Mouse (Mus musculus) stomach, postnatal 0 days (tissue): ENCODE measurements at regions not wholly inside any gene's neighbourhood (a gene's known extent, or its start where the extent isn't known, plus 50 kb on each side); places are given as distances from the start of the nearest gene placed in this dataset.

Source experiments
- ATAC-seq: fragments of 200-750 bp; cut with Nextera tagmentation; 2 replicates; pipeline ENCODE4 v1.8.0; 2017; ENCODE audit not compliant: low FRiP score, low TSS enrichment
- DNase-seq: peaks from one replicate; pipeline ENCODE4 v3.0.0-alpha.2; 2016; ENCODE audit warnings: low spot score
- H3K27ac ChIP-seq: fragments of 300-500 bp; sonication (generic); replicated peaks from 2 replicates; pipeline ENCODE4 v1.5.1; 2014; ENCODE audit warnings: mild to moderate bottlenecking, control low read depth
- H3K27me3 ChIP-seq: fragments of 300-500 bp; sonication (generic); 2 replicates; pipeline ENCODE4 v1.6.1; 2014; ENCODE audit warnings: low read length; ENCODE audit not compliant: control insufficient read depth, insufficient read depth
- H3K36me3 ChIP-seq: fragments of 300-500 bp; sonication (generic); 2 replicates; pipeline ENCODE4 v1.6.1; 2014; ENCODE audit warnings: low read length, mixed read lengths; ENCODE audit not compliant: control insufficient read depth, insufficient read depth
- H3K4me1 ChIP-seq: fragments of 300-500 bp; sonication (generic); replicated peaks from 2 replicates; pipeline ENCODE4 v1.6.1; 2014; ENCODE audit warnings: antibody characterized with exemption; ENCODE audit not compliant: control insufficient read depth, insufficient read depth
- H3K4me2 ChIP-seq: fragments of 300-500 bp; sonication (generic); replicated peaks from 2 replicates; pipeline ENCODE4 v1.6.1; 2014; ENCODE audit warnings: low read depth, mild to moderate bottlenecking, control low read depth, moderate library complexity
- H3K4me3 ChIP-seq: fragments of 300-500 bp; sonication (generic); 2 replicates; pipeline ENCODE4 v1.5.1; 2014; ENCODE audit warnings: low read depth, low read length, control low read depth
- H3K9ac ChIP-seq: fragments of 300-500 bp; sonication (generic); 2 replicates; pipeline ENCODE4 v1.6.1; 2014; ENCODE audit warnings: mild to moderate bottlenecking, low read length, control low read depth, mixed read lengths
- H3K9me3 ChIP-seq: fragments of 300-500 bp; sonication (generic); 2 replicates; pipeline ENCODE4 v1.6.1; 2016; ENCODE audit warnings: low read length; ENCODE audit not compliant: control insufficient read depth
- CTCF ChIP-seq: IDR thresholded peaks from 2 replicates; pipeline ENCODE4 v1.5.1; 2016; ENCODE audit warnings: antibody characterized with exemption, low read depth, mild to moderate bottlenecking, moderate library complexity
- EP300 ChIP-seq: optimal IDR thresholded peaks from 2 replicates; pipeline ENCODE3; 2016; ENCODE audit warnings: antibody characterized with exemption
- WGBS: fragments of 180-500 bp; shearing (Covaris S2); extraction: QIAGEN DNeasy Blood & Tissue Kit; methylation state at CpG from one replicate; pipeline ENCODE4 v1.1.7; 2014; 5-methylcytosine and 5-hydroxymethylcytosine counted together

- no peak overlapping the region for H3K27ac ChIP-seq
- WGBS, result 36% methylated on average over 4 of the region's 4 CpGs
Measured at GRCm38 (mm10) chr2:92750116-92750515, 150.6 kb downstream of the Chst1 start.

DNA sequence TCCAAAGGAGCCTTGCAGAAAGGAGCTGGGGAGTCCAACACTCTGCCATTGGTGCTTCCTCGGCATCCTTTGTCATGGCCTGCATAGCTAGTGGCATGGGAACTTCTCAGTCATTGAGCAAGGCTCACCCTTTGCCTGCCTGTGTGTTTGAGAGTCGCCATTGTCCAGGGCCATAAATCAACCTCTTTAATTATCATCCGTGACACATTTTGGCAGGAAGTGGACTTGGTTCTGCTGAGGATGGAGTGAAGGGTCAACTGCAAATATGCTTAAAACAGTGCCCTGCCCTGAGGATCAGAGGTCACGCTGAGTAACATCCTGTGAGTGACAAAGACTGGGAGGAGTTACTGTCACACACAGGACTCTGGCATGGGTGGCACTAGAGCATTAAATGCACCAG lies 151.2 kb downstream of the Chst1 start:
- Histone ChIP-seq H3K27ac (no peak overlapping the region), H3K9me3 (no peaks in the 10 kb centered on the region), H3K4me3 (no peak overlapping the region), H3K4me2 (no peak overlapping the region), H3K27me3 (no peaks in the 10 kb centered on the region), H3K36me3 (no peaks in the 10 kb centered on the region), H3K9ac (no peak overlapping the region), H3K4me1 (no peaks in the 10 kb centered on the region)
- DNase-seq (no peak), ATAC-seq (no peak)
- 27% methylated on average over 4 of the region's 4 CpGs for WGBS
- no peak for TF ChIP-seq EP300
- no peak for TF ChIP-seq CTCF

More at GRCm38 (mm10) chr2:92750116-92750515, 150.6 kb downstream of the Chst1 start:
- Histone ChIP-seq H3K4me2 (no peak overlapping the region), H3K9ac (no peak overlapping the region), H3K36me3 (no peaks in the 10 kb centered on the region), H3K4me1 (no peaks in the 10 kb centered on the region), H3K4me3 (no peak overlapping the region), H3K27me3 (no peaks in the 10 kb centered on the region), H3K9me3 (no peaks in the 10 kb centered on the region)
- ATAC-seq (no peak), DNase-seq (no peak)
- TF ChIP-seq CTCF (no peak), EP300 (no peak)

GRCm38 (mm10) chr2:92751256-92751655 lies 151.7 kb downstream of the Chst1 start:
- ATAC-seq (no peak), DNase-seq (no peak)
- Histone ChIP-seq H3K27me3 (no peaks in the 10 kb centered on the region), H3K4me1 (no peaks in the 10 kb centered on the region), H3K36me3 (no peaks in the 10 kb centered on the region), H3K27ac (no peak overlapping the region), H3K9ac (no peak overlapping the region), H3K4me3 (no peak overlapping the region), H3K9me3 (no peaks in the 10 kb centered on the region), H3K4me2 (no peak overlapping the region)
- TF ChIP-seq CTCF (no peak), EP300 (no peak)
- 30% methylated on average over 8 of the region's 8 CpGs for WGBS

GRCm38 (mm10) chr2:92752156-92752555 lies 152.6 kb downstream of the Chst1 start:
- TF ChIP-seq EP300 (no peak), CTCF (no peak)
- WGBS, result 80% methylated on average over 3 of the region's 3 CpGs
- Histone ChIP-seq H3K9me3 (no peaks in the 10 kb centered on the region), H3K9ac (no peak overlapping the region), H3K4me3 (no peak overlapping the region), H3K27ac (no peak overlapping the region), H3K4me1 (no peaks in the 10 kb centered on the region), H3K27me3 (no peaks in the 10 kb centered on the region), H3K4me2 (no peak overlapping the region), H3K36me3 (no peaks in the 10 kb centered on the region)
- DNase-seq (no peak), ATAC-seq (no peak)

GRCm38 (mm10) chr2:92752794-92753193 lies 153.3 kb downstream of the Chst1 start:
- DNase-seq, result no peak
- no peaks in the 10 kb centered on the region for H3K9me3 ChIP-seq
- ATAC-seq, result no peak
- H3K4me2 ChIP-seq, result no peak overlapping the region
- H3K27me3 ChIP-seq, result no peaks in the 10 kb centered on the region
- no peak for TF ChIP-seq EP300
- TF ChIP-seq CTCF, result no peak
- H3K9ac ChIP-seq, result no peak overlapping the region
- H3K36me3 ChIP-seq, result no peaks in the 10 kb centered on the region
- H3K4me3 ChIP-seq, result no peak overlapping the region
- no peak overlapping the region for H3K27ac ChIP-seq
- 81% methylated on average over 8 of the region's 8 CpGs for WGBS
- H3K4me1 ChIP-seq, result no peaks in the 10 kb centered on the region

DNA sequence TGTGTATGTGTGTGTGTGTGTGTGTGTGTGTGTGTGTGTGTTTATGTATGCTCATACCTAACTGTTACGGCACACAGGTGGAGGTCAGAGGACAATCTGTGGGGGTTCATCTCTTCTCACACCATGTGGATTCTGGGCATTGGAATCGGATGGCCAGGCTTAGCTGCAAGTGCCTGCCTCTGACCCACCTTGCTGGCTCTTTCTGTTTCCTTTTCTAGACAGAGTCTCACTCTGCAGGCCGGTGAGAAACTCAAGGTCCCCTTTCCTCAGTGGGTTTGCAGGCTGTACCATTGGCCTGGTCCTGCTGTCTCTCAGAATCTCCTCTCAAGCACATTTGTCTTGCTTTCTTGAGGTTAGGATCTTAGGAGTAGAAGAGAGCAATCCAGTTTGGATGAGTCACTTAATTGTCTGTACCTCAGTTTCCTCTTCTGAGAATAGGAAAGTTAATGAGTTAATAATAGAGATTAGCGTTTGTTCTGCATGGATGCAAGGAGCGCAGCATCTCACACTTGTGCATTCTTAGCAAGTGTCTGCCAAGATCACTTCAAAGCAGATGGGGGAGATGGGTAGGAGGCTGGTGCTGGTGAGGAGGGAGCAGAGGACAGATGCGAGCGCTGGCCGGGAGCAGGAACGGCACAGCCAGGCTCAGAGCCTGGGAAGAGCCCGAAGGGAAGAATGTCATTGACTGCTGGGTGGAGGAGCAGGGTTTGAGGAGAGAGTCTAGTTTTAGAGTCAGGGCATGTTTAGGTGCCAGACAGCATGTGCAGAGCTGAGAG lies 155.2 kb downstream of the Chst1 start:
- Histone ChIP-seq H3K9me3 (no peaks in the 10 kb centered on the region), H3K9ac (no peak overlapping the region), H3K4me3 (no peak overlapping the region), H3K27me3 (no peaks in the 10 kb centered on the region), H3K36me3 (no peaks in the 10 kb centered on the region), H3K4me2 (no peak overlapping the region), H3K27ac (no peak overlapping the region), H3K4me1 (no peaks in the 10 kb centered on the region)
- no peak for DNase-seq
- WGBS, result 63% methylated on average over 10 of the region's 10 CpGs
- no peak for ATAC-seq
- TF ChIP-seq CTCF (no peak), EP300 (no peak)
